Mouse (Mus musculus): Measurements from ENCODE around the gene Lrrc42. TPM values are rescaled to one million over a fixed set of nuclear protein-coding genes. Genes with fewer than 3 reads are reported as not detected.

Gene Lrrc42
- polyA plus RNA-seq, 1 experiment from 2014 or later = 90.5 TPM

GRCm38 (mm10) chr4:107196454-107196853 is 56.9 kb downstream of the Lrrc42 start:
- Histone ChIP-seq H3K27ac (ENCODE audit: low read depth, low read length) (no peak overlapping the region), H3K27me3 (ENCODE audit: control insufficient read depth, insufficient read depth, low read length) (no peaks in the 10 kb centered on the region), H3K4me1 (replicated peaks; ENCODE audit: control insufficient read depth, insufficient read depth, low read length) (no peaks in the 10 kb centered on the region), H3K36me3 (ENCODE audit: control insufficient read depth, insufficient read depth, low read length) (peaks cover 12% of the 10 kb centered on the region; the same call in 1 of the 2 replicates), H3K9me3 (ENCODE audit: control insufficient read depth, low read length) (no peaks in the 10 kb centered on the region), H3K4me2 (ENCODE audit: low read depth, low read length, severe bottlenecking) (no peak overlapping the region), H3K4me3 (ENCODE audit: low read depth, low read length) (no peak overlapping the region), H3K9ac (ENCODE audit: low read length) (no peak overlapping the region)
- DNase-seq (ENCODE audit: low spot score) (no peak), ATAC-seq (replicated peaks; ENCODE audit: low FRiP score) (no peak)
- 95% methylated on average over 2 of the region's 2 CpGs for WGBS

GRCm38 (mm10) chr4:107193841-107194240 is 59.5 kb downstream of the Lrrc42 start:
- H3K36me3 ChIP-seq (ENCODE audit: control insufficient read depth, insufficient read depth, low read length) = peaks cover 12% of the 10 kb centered on the region; the same call in 1 of the 2 replicates
- no peak for ATAC-seq (replicated peaks; ENCODE audit: low FRiP score)
- H3K9me3 ChIP-seq (ENCODE audit: control insufficient read depth, low read length) = no peaks in the 10 kb centered on the region
- H3K27me3 ChIP-seq (ENCODE audit: control insufficient read depth, insufficient read depth, low read length) = no peaks in the 10 kb centered on the region
- no peak overlapping the region for H3K9ac ChIP-seq (ENCODE audit: low read length)
- no peak overlapping the region for H3K4me3 ChIP-seq (ENCODE audit: low read depth, low read length)
- H3K4me1 ChIP-seq (replicated peaks; ENCODE audit: control insufficient read depth, insufficient read depth, low read length) = no peaks in the 10 kb centered on the region
- H3K4me2 ChIP-seq (ENCODE audit: low read depth, low read length, severe bottlenecking) = no peak overlapping the region
- no peak overlapping the region for H3K27ac ChIP-seq (ENCODE audit: low read depth, low read length)
- no peak for DNase-seq (ENCODE audit: low spot score)
- WGBS = 98% methylated on average over 3 of the region's 3 CpGs

- H3K27ac ChIP-seq (ENCODE audit: low read depth, low read length) = no peak overlapping the region
- H3K27me3 ChIP-seq (ENCODE audit: control insufficient read depth, insufficient read depth, low read length) = no peaks in the 10 kb centered on the region
- ATAC-seq (replicated peaks; ENCODE audit: low FRiP score) (no peak), DNase-seq (ENCODE audit: low spot score) (no peak)
- WGBS = 75% methylated on average over 3 of the region's 3 CpGs
- no peaks in the 10 kb centered on the region for H3K9me3 ChIP-seq (ENCODE audit: control insufficient read depth, low read length)
- H3K9ac ChIP-seq (ENCODE audit: low read length) = no peak overlapping the region
- H3K36me3 ChIP-seq (ENCODE audit: control insufficient read depth, insufficient read depth, low read length) = no peaks in the 10 kb centered on the region; the same call in 1 of the 2 replicates
- H3K4me1 ChIP-seq (replicated peaks; ENCODE audit: control insufficient read depth, insufficient read depth, low read length) = no peaks in the 10 kb centered on the region
- H3K4me2 ChIP-seq (ENCODE audit: low read depth, low read length, severe bottlenecking) = no peak overlapping the region
- no peak overlapping the region for H3K4me3 ChIP-seq (ENCODE audit: low read depth, low read length)
Measured at GRCm38 (mm10) chr4:107185703-107186102, 67.6 kb downstream of the Lrrc42 start.

Other genes with a start within 250 kb of the Lrrc42 start
- gene Mrpl37, start 186.7 kb downstream of the Lrrc42 start, polyA plus RNA-seq (2014; fragmentation: Nextera tagmentation; extraction: Ambion mirVana) = 108 and 121 TPM in 2 replicates
- 5.2 and 6.9 TPM in 2 replicates for gene Cyb5rl, start 186.5 kb downstream of the Lrrc42 start, polyA plus RNA-seq (2014; fragmentation: Nextera tagmentation; extraction: Ambion mirVana)
- 0.17 TPM in 1 of 2 replicates, not detected in the other for gene Cdcp2, start 156.6 kb downstream of the Lrrc42 start, polyA plus RNA-seq (2014; fragmentation: Nextera tagmentation; extraction: Ambion mirVana)
- gene Tmem59, start 75.1 kb downstream of the Lrrc42 start, polyA plus RNA-seq (2014; fragmentation: Nextera tagmentation; extraction: Ambion mirVana) = 261 and 265 TPM in 2 replicates
- 21.2 and 26.2 TPM in 2 replicates for gene Tceanc2, start 74.4 kb downstream of the Lrrc42 start, polyA plus RNA-seq (2014; fragmentation: Nextera tagmentation; extraction: Ambion mirVana)
- not detected in 2 replicates for gene Ldlrad1, start 44.4 kb downstream of the Lrrc42 start, polyA plus RNA-seq (2014; fragmentation: Nextera tagmentation; extraction: Ambion mirVana)
- 23.7 and 27.2 TPM in 2 replicates for gene Hspb11, start 61 bp upstream of the Lrrc42 start, polyA plus RNA-seq (2014; fragmentation: Nextera tagmentation; extraction: Ambion mirVana)
- not detected in 2 replicates for gene Dio1, start 53.6 kb upstream of the Lrrc42 start, polyA plus RNA-seq (2014; fragmentation: Nextera tagmentation; extraction: Ambion mirVana)
- 35.6 and 40.8 TPM in 2 replicates for gene Yipf1, start 60.8 kb upstream of the Lrrc42 start, polyA plus RNA-seq (2014; fragmentation: Nextera tagmentation; extraction: Ambion mirVana)
- 53.7 and 54.5 TPM in 2 replicates for gene Ndc1, start 114.3 kb upstream of the Lrrc42 start, polyA plus RNA-seq (2014; fragmentation: Nextera tagmentation; extraction: Ambion mirVana)
- gene Glis1, start 181.1 kb upstream of the Lrrc42 start, polyA plus RNA-seq (2014; fragmentation: Nextera tagmentation; extraction: Ambion mirVana) = 3.6 and 5.5 TPM in 2 replicates

Data from forebrain, embryonic 11.5 days (tissue).